Mouse (Mus musculus): ENCODE data around the gene Nectin2. TPM values are rescaled to one million over a fixed set of nuclear protein-coding genes. Genes with fewer than 3 reads are reported as not detected.

Nectin2 gene
- polyA plus RNA-seq, 1 experiment from 2014 or later, result 66.5 TPM

DNA sequence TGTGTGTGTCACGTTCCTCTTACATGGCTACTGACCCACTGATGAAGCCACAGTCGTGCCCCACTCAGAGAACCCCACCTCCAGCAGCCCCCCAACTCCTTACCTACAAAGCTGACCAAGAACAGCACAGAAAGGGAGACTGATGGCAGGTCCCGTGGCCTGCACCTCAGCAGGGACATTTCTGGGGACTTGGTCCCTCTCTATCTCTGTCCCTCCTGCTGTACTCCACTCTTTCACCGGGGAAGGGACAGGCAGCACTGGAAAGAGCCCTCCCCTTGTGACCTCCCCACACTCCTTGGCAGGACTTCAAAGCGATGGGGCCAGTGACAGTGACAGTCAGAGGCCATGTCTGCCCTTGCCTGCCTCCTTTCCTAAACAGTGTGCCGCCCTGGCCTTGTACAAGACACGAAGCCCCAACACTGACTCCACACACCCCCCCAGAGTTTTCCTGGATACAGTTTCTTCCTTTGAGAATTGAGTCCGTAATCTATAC lies 69.0 kb downstream of the Nectin2 start, which contains the start of the genes Gm44805 and Apoc4:
Gene Gm44805 (minus strand): TSS at position 222 of the 493 bp plus-strand sequence.
Gene Apoc4 (minus strand): TSS at position 278 of the 493 bp plus-strand sequence.
- H3K9ac ChIP-seq, result no peak within 1 kb of the TSS
- no peak within 1 kb of the TSS for H3K4me2 ChIP-seq
- no peak within 1 kb of the TSS for H3K27ac ChIP-seq
- peaks cover 5% of the 10 kb centered on the region; the same call in 1 of the 2 replicates for H3K4me1 ChIP-seq (replicated peaks)
- H3K36me3 ChIP-seq, result no peaks in the 10 kb centered on the region
- 46% methylated on average over 8 of the region's 8 CpGs for WGBS
- H3K4me3 ChIP-seq, result no peak within 1 kb of the TSS
- H3K9me3 ChIP-seq (replicated peaks), result no peaks in the 10 kb centered on the region
- no peak for ATAC-seq (replicated peaks; ENCODE audit: insufficient number of reproducible peaks, insufficient read depth, low FRiP score, low read depth)
- H3K27me3 ChIP-seq, result no peaks in the 10 kb centered on the region

DNA sequence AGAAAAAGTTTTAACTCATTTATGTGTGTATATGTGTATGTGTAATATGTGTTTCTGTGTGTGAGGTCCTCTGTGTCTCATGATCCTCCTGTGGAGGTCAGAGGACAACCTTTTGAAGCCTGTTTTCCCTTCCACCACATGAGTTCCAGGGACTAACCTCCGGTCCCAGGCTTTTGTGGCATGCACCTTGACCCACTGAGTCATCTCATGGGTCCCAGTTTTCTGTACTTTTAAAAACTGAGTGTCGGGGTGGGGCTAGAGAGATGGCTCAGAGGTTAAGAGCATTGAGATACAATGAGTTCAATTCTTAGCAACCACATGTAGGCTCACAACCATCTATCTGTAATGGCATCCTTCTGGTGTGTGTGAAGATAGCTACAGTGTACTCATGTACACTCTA lies 69.6 kb downstream of the Nectin2 start:
- ATAC-seq (replicated peaks; ENCODE audit: insufficient number of reproducible peaks, insufficient read depth, low FRiP score, low read depth), result no peak
- Histone ChIP-seq H3K27me3 (no peaks in the 10 kb centered on the region), H3K36me3 (no peaks in the 10 kb centered on the region), H3K27ac (no peak overlapping the region), H3K4me2 (no peak overlapping the region), H3K9ac (no peak overlapping the region), H3K4me1 (replicated peaks) (peaks cover 5% of the 10 kb centered on the region; the same call in 1 of the 2 replicates), H3K4me3 (no peak overlapping the region), H3K9me3 (replicated peaks) (no peaks in the 10 kb centered on the region)
- whole genome bisulfite sequencing, result 91% methylated on average over 2 of the region's 2 CpGs

- Histone ChIP-seq H3K9ac (no peak overlapping the region), H3K27me3 (no peaks in the 10 kb centered on the region), H3K4me2 (no peak overlapping the region), H3K9me3 (replicated peaks) (no peaks in the 10 kb centered on the region), H3K36me3 (no peaks in the 10 kb centered on the region), H3K27ac (no peak overlapping the region), H3K4me1 (replicated peaks) (peaks cover 5% of the 10 kb centered on the region; the same call in 1 of the 2 replicates), H3K4me3 (no peak overlapping the region)
- ATAC-seq (replicated peaks; ENCODE audit: insufficient number of reproducible peaks, insufficient read depth, low FRiP score, low read depth), result no peak
- 79% methylated on average over 3 of the region's 3 CpGs for WGBS
These were observed 71.4 kb downstream of the Nectin2 start for GRCm38 (mm10) chr7:19678901-19679300.

GRCm38 (mm10) chr7:19677872-19678271 lies 72.4 kb downstream of the Nectin2 start, which contains the start of gene Apoc2:
Gene Apoc2 (minus strand): TSS chr7:19677941.
- H3K36me3 ChIP-seq, result no peaks in the 10 kb centered on the region
- no peaks in the 10 kb centered on the region for H3K9me3 ChIP-seq (replicated peaks)
- no peak within 1 kb of the TSS for H3K4me3 ChIP-seq
- WGBS, result 64% methylated on average over 8 of the region's 8 CpGs
- H3K27ac ChIP-seq, result no peak within 1 kb of the TSS
- ATAC-seq (replicated peaks; ENCODE audit: insufficient number of reproducible peaks, insufficient read depth, low FRiP score, low read depth), result no peak
- H3K4me1 ChIP-seq (replicated peaks), result peaks cover 5% of the 10 kb centered on the region; the same call in 1 of the 2 replicates
- no peaks in the 10 kb centered on the region for H3K27me3 ChIP-seq
- H3K9ac ChIP-seq, result no peak within 1 kb of the TSS
- no peak within 1 kb of the TSS for H3K4me2 ChIP-seq

DNA sequence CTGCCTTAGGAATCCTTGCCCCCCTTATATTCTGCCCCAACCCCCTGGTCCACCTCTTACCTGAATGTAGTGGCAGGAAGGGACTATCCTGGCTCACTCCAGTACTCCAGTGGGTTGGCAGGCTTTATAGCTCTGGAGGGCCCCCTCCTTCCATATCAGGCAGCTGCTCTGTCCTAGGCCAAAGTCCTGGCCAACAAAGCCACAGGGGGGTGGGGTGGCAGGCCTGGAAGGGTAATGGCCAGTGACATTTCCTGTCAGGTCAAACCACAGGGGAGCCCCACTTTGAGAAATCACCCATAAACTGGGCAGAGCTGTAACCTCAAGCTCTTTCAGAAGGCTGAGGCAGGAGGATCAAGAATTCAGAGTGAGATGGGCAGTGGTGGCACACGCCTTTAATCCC lies 73.6 kb downstream of the Nectin2 start:
- Histone ChIP-seq H3K36me3 (no peaks in the 10 kb centered on the region), H3K4me2 (no peak overlapping the region), H3K9ac (no peak overlapping the region), H3K4me3 (no peak overlapping the region), H3K4me1 (replicated peaks) (peaks cover 5% of the 10 kb centered on the region; the same call in 1 of the 2 replicates), H3K27ac (no peak overlapping the region), H3K9me3 (replicated peaks) (no peaks in the 10 kb centered on the region), H3K27me3 (no peaks in the 10 kb centered on the region)
- ATAC-seq (replicated peaks; ENCODE audit: insufficient number of reproducible peaks, insufficient read depth, low FRiP score, low read depth), result no peak
- 77% methylated on average over 1 of the region's 1 CpGs for WGBS

- no peaks in the 10 kb centered on the region for H3K27me3 ChIP-seq
- no peaks in the 10 kb centered on the region for H3K9me3 ChIP-seq (replicated peaks)
- no peaks in the 10 kb centered on the region for H3K36me3 ChIP-seq
- H3K4me2 ChIP-seq, result no peak overlapping the region
- no peak overlapping the region for H3K4me3 ChIP-seq
- no peak for ATAC-seq (replicated peaks; ENCODE audit: insufficient number of reproducible peaks, insufficient read depth, low FRiP score, low read depth)
- WGBS, result 74% methylated on average over 10 of the region's 10 CpGs
- no peak overlapping the region for H3K9ac ChIP-seq
- H3K27ac ChIP-seq, result no peak overlapping the region
- H3K4me1 ChIP-seq (replicated peaks), result no peaks in the 10 kb centered on the region
These were observed 74.5 kb downstream of the Nectin2 start for GRCm38 (mm10) chr7:19675824-19676223.

- 52% methylated on average over 14 of the region's 14 CpGs for WGBS
- no peaks in the 10 kb centered on the region for H3K36me3 ChIP-seq
- H3K4me2 ChIP-seq, result no peak overlapping the region
- H3K4me1 ChIP-seq (replicated peaks), result peaks cover 5% of the 10 kb centered on the region
- no peaks in the 10 kb centered on the region for H3K27me3 ChIP-seq
- H3K9me3 ChIP-seq (replicated peaks), result no peaks in the 10 kb centered on the region
- no peak for ATAC-seq (replicated peaks; ENCODE audit: insufficient number of reproducible peaks, insufficient read depth, low FRiP score, low read depth)
- no peak overlapping the region for H3K27ac ChIP-seq
- H3K9ac ChIP-seq, result no peak overlapping the region
- no peak overlapping the region for H3K4me3 ChIP-seq
These were observed 77.1 kb downstream of the Nectin2 start for GRCm38 (mm10) chr7:19673083-19673699.

- WGBS, result 71% methylated on average over 10 of the region's 10 CpGs
- no peaks in the 10 kb centered on the region for H3K27me3 ChIP-seq
- H3K36me3 ChIP-seq, result no peaks in the 10 kb centered on the region
- no peak overlapping the region for H3K9ac ChIP-seq
- no peaks in the 10 kb centered on the region for H3K9me3 ChIP-seq (replicated peaks)
- H3K27ac ChIP-seq, result no peak overlapping the region
- peaks cover 5% of the 10 kb centered on the region for H3K4me1 ChIP-seq (replicated peaks)
- no peak for ATAC-seq (replicated peaks; ENCODE audit: insufficient number of reproducible peaks, insufficient read depth, low FRiP score, low read depth)
- no peak overlapping the region for H3K4me3 ChIP-seq
- no peak overlapping the region for H3K4me2 ChIP-seq
These were observed 78.8 kb downstream of the Nectin2 start for GRCm38 (mm10) chr7:19671511-19671910.

- Histone ChIP-seq H3K4me3 (no peak overlapping the region), H3K4me1 (replicated peaks) (peaks cover 13% of the 10 kb centered on the region), H3K4me2 (peak overlapping the region; percentile 48), H3K9ac (0 out of 2 replicates have a peak overlapping the region, but pooled peaks have one; percentile 8), H3K36me3 (no peaks in the 10 kb centered on the region), H3K9me3 (replicated peaks) (no peaks in the 10 kb centered on the region), H3K27me3 (no peaks in the 10 kb centered on the region), H3K27ac (peak overlapping the region; percentile 53)
- ATAC-seq (replicated peaks; ENCODE audit: insufficient number of reproducible peaks, insufficient read depth, low FRiP score, low read depth), result peak; percentile 69
- 5% methylated on average over 10 of the region's 10 CpGs for WGBS
These were observed 81.1 kb downstream of the Nectin2 start for GRCm38 (mm10) chr7:19668947-19669721.

DNA sequence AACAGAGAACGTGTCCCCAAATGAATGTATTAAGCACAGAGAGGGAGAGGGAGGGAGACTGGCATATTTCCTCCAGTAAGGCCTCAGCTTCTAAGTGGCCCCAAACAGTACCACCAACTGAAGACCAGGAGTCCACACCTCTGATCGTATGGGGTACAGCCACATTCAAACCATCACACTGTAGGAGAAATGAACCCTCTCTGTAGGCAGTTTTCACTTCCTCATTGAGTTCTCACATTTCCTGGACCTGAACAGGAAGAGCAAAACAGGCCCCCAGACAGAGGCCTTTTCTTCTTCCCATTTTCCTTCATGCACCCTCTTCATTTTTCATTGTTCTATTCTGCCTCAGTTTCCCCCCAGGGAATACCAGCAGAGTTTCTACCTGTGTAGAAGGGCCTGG lies 82.8 kb downstream of the Nectin2 start:
- H3K36me3 ChIP-seq, result no peaks in the 10 kb centered on the region
- H3K9me3 ChIP-seq (replicated peaks), result no peaks in the 10 kb centered on the region
- 75% methylated on average over 2 of the region's 2 CpGs for WGBS
- no peak overlapping the region for H3K4me2 ChIP-seq
- H3K27me3 ChIP-seq, result no peaks in the 10 kb centered on the region
- peaks cover 28% of the 10 kb centered on the region for H3K4me1 ChIP-seq (replicated peaks)
- H3K27ac ChIP-seq, result no peak overlapping the region
- no peak overlapping the region for H3K9ac ChIP-seq
- no peak overlapping the region for H3K4me3 ChIP-seq
- ATAC-seq (replicated peaks; ENCODE audit: insufficient number of reproducible peaks, insufficient read depth, low FRiP score, low read depth), result no peak

DNA sequence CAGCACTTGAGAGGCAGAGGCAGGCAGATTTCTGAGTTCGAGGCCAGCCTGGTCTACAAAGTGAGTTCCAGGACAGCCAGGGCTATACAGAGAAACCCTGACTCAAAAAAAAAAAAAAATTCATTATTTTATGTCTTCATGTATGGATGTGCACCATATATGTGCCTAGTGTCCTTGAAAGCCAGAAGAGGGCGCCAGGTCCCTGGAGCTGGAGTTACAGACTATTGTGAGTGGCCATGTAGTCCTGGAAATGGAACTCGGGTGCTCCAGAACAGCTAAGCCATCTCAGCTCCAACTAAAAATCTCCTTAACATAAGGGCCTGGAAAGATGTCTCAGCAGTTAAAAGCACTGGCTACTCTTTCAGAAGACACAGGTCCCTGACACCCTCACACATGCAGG lies 83.5 kb downstream of the Nectin2 start:
- ATAC-seq (replicated peaks; ENCODE audit: insufficient number of reproducible peaks, insufficient read depth, low FRiP score, low read depth), result no peak
- no peaks in the 10 kb centered on the region for H3K27me3 ChIP-seq
- WGBS, result 65% methylated on average over 3 of the region's 3 CpGs
- no peaks in the 10 kb centered on the region for H3K9me3 ChIP-seq (replicated peaks)
- H3K4me3 ChIP-seq, result no peak overlapping the region
- H3K27ac ChIP-seq, result no peak overlapping the region
- H3K36me3 ChIP-seq, result 0 out of 2 replicates have a peak, but pooled peaks cover 3% of the 10 kb centered on the region
- peaks cover 33% of the 10 kb centered on the region for H3K4me1 ChIP-seq (replicated peaks)
- no peak overlapping the region for H3K4me2 ChIP-seq
- H3K9ac ChIP-seq, result no peak overlapping the region

All from heart, embryonic 15.5 days (tissue).